Mouse (Mus musculus) CH12F3 (cell line): Measurements from ENCODE around the gene Tdp2.
"Not testable (repeated sequence)": the region's sequence is repeated elsewhere in the genome, so short reads cannot be mapped to it uniquely, and the experiment has no call there.

ENCODE experiments used
- in situ Hi-C: fragments of 300-500 bp; cut with MboI; formaldehyde crosslinking; loops from 2 replicates; pipeline ENCODE4 v1.14.3; 2020; ENCODE audit warnings: low sequenced_read_pairs

The Tdp2 gene

DNA sequence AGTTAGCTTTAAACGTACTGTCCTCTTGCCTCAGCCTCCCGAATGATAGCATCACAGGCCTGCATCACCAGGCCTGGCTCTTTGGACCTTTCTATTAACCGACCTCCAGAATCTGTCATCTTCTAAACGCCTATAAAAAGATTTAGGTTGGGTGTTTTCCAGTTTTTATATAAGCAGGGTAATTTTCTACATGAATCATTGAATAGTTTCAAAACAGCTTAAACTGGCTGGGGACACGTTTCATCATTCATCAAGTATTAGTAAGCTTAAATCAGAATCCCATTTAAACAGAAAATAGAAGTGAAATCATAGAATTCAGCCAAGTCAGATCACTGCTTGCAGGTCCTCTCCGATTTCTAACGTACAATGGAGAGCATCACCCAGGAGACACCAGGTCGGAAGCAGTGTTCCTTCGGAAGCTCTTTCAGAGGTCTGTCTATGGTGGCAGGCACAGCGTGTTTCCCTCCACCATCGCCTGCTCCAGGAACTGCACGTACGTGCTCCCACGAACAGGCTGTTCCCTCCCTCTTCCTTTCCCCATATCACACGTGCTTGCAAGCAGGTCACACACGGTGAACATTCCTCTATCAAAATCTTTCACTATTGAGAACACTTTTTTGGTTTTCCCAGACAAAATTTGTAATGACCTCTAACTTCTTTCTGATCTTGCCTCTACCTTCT lies 8.7 kb upstream of the Tdp2 start:
- in situ Hi-C loops = no loop called here

DNA sequence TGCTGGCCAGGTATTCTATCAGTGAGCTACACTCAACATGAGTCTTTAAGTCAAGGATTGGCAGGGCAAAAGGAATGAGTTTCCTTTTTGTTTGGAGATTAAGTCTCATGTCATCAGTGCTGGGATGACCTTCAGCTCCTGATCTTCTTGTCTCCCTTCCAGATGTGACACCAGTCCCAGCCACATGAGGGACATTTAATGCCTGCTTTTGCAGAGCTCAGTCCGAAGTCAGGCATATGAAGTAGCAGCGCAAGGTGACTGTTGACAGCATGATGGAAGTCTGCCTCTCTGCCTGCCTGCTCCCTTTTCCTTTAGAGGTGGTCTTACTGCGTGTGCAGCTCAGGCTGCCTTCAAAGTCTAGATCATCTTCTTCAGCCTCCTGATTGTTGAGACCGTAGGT lies 6.8 kb upstream of the Tdp2 start:
- in situ Hi-C loops = no loop called here

DNA sequence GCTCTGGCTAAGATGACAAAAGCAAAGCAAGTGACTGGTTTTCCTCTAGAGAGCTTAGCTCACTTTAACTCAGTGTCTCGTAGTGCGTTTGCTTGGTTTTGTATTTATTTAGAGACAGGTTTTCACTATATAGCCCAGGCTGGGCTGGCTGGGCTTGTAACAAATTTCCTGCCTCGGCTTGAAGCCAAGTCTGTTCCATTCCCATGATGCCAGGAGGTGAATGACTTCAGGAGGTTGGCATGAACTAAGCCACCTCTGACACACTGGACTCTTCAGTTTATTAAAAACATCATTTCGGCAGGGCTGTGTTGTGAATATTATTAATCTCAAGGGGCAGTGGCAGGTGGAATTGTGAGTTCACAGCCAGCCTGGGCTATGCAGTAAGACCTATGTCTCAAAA lies 5.9 kb upstream of the Tdp2 start:
- in situ Hi-C loops = no loop called here

DNA sequence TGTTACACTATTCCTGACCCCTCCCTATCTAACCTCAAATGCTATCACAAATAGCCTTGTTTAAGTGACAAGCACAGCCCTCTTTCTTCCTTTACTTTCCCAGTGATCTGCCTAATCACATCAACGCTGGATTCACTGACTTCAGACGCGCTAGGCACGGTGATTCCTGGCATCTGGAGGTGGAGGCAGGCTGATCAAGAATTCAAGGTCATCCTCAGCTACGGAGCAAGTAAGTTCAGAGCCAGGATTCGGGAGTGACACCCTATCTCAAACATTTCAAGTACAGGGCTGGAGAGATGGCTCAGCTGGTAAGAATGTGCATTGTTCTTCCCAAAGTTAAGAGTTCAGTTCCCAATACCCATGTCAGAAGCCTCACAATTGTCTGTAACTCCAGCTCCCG lies 5.4 kb upstream of the Tdp2 start:
- in situ Hi-C loops = no loop called here

DNA sequence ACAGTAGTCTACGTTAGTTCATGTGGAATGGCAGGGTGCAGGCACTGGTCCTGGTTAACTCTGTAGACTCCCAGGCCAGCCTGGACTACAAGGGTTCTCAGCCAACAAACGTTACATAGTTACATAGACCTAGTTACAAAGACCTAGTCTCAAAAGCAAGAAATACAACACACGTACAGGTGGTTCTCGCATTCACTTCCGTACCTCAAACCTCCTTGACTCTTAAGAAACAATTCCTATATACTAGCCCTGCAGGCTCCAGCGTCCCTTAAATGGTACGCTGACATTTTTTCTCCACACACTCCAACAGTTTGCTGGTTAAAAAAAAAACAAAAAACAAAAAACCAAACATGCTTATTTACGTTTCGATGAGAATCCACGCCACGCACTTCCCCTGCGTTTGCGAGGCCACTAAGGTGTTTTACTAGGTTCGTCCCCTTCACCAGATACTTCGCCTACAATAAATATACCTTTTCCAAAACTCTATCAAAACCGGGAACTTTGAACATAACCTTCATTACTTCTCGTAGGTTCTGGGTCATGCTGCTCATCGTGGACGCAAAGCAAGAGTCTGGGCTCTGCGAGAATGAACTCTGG lies 625 bp upstream of the Tdp2 start:
- in situ Hi-C loops = no loop called here

DNA sequence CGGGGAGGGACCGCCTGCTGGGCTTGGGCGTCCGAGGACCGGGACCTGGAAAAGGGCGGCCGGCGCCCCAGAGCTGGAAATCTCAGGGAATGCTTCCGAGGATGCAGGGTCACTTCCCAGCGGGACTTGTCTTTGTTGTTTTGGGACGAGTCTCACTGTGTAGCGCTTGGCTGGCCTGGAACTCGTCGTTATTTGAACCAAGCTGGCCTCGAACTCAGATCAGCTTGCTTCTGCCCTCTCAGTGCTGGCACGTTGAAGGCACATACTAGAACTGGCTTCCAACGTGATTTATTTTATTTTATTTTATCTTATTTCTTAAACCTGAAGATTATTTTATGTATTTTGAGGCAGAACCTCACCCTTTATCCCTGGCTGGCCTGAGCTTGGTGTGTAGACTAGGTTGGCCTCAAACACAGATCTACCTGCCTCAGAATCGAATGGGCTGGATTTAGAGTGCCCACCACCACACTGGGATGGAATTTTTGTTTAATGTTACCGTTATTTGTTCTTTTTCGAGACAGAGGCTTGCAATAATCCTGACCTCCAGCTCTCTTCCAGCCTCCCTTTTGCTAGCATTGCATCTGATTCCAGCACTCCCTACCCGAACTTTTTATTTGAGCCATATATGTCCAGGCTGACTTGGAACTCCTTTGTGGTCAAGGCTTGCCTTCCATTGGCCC lies 792 bp downstream of the Tdp2 start:
- in situ Hi-C loops = no loop called here

DNA sequence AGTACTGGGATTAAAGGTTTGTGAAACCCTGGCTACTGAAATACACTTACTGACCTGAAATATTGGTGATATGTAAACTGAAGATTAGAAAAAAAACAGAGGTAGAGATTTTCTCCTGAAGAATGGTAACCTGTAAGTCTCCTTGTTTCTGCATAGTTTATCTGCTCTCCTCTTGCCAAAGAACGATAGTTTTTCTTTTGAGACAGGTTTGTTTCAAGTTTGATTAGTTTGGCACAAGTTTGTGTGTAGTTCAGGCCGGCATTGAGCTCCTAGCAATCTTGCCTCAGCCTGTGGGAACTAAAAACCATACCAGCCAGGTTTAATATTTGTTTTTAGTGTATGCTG lies 1.3 kb downstream of the Tdp2 start:
- in situ Hi-C loops = no loop called here

DNA sequence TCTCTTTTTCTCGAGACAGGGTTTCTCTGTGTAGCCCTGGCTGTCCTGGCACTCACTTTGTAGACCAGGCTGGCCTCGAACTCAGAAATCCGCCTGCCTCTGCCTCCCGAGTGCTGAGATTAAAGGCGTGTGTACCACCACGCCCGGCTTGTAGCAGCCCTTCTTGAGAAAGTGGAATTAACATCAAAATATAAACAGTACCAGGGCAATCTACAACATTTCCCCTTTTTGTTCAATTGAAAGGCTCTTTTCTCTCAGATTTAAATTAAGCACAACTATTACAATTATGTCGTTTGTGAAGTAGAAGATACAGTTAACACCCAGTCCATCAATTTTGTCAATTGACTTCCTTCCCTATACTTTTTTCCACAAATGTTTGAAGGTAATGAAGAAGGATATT lies 6.3 kb downstream of the Tdp2 start:
- in situ Hi-C loops = not testable (repeated sequence)

DNA sequence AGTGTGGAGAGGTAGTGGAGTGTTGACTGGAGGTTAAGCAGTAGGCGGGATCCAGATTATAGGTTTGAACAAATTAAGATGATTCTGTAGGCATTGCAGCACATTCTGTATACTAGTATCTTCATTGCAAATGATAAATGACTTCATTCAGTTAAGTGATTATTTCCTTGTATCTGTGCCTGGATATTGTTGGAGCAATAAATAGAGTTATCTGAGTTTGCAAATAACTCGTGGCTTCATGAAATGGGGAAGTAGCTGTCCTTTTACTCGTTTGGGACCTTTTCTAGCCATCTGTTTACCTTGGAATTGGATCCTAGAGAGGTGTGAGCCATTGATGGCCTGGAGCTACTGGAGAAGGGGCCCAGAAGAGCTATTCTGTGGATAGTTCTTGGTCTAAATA lies 8.4 kb downstream of the Tdp2 start:
- in situ Hi-C loops = no loop called here

DNA sequence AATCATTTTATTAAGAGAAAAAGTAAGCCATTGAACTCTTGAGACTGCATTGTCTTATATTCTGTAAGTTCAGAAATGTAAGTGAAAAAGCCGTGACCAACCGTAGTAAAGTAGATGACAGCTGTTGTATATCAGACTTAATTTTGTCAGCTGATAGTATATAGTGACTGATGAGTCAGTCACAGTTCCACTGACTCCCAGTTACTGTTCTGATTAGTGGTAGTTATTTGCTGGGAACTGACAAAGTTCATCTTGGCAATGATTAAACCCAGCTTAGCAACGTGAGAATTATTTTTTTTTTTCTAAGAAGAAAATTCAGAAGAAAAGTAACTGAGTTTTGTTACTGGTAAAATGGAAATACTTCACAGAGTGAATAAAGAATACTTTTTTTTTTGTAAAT lies 10.2 kb downstream of the Tdp2 start:
- in situ Hi-C loops = no loop called here

DNA sequence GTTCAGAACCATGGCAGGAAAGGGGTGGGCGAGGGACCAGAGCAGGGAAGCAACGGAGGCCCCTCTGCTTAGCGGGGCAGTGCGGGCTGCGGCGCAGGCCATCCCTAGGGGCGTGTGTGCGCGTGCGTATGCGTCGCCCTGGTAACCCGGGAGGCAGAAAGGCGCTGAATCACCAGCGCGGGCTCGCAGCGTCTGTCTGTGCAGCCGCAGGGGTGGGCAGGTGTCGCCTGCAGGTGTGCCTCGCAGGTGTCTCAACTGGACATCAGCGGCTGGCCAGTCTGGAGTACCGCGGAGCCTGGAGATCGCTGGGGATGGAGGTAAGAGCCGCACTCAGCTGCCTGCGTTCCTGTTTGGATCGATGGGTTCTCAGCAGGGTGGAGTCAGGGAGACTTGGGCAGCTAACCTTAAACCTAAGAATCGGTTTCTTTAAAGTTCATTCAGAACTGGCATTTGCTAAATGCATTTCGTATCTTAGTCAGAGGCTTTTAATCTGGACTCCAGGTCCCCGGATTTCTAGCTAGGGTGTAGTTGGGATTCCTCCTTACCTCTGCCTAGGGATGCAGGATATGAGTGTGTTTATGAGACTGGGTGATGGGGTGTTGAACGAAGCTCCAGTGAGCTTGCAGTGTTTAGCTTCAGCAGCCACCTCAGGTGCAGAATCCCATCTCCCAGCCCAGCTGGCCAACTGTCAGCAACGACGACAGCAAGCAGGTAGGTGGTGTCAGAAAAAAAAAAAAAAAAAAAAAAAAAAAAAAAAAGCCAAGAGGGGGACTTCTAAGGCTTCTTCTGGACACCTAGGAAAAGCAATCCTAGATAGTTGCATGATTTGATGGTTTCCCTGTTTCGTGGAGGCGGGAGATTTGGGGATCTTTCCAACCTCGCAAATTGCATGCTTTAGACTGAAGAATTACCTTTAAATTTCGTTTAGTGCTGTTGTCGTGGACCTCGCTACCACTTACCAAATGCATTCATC lies 13.8 kb downstream of the Tdp2 start, which contains the start of gene D130043K22Rik:
TSS of gene D130043K22Rik (plus strand) at position 153 of the 973 bp plus-strand sequence.
- in situ Hi-C loops = no loop called here

DNA sequence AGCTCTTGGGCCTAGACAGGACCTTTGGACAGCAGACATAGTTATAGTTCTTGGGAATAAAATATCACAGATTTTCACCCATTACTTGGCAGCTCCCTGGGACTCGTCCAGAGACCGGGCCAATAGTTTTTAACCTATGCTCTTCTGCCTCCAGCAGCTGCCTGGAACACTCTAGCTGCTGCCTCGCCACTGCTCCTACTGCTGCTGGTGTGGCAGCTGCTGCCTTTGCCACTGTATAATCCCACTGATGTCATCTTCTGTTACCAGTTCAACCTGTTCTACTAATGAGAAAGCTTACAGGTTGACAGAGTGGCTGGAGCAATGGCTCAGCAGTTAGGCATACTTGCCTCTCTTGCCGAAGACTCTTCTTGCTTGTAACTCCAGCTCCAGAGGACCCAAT lies 17.8 kb downstream of the Tdp2 start:
- in situ Hi-C loops = no loop called here

DNA sequence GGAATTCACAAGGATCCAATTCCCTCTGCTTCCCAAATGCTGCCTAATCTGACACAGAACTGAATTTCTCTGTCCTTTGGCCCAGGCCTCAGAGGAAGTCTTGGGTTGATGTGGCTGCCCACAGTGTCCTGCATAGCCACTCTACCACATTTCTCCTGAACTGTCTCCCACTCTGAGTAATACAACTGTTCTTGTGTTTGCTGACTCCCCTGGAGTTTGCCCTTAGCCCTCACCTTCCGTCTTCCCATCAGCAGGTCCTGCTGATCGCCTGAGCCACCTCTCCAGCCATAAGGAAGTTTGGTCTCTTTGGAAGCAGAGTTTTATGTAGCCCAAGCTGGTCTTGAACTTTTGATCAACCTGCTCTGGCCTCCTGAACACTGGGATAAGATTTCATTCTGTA lies 20.5 kb downstream of the Tdp2 start:
- in situ Hi-C loops = no loop called here

DNA sequence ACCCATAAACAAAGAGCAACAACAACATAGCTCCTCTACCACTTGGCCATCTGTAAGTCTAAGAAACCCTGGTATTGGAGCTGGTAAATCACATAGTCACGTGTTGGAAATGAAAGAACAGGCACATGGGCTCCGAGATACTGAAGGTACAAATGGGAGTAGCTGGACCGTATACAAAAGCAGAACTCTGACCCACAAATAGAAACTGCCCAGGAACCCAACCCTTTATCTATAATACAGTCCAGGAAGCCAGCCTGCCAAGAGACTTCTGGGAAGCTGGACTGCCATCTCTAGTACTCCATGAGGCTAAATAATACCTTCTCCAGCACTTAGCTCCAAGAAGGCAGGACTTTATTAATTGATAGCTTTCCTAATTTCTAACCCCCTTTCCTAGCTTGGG lies 21.1 kb downstream of the Tdp2 start:
- in situ Hi-C loops = no loop called here

DNA sequence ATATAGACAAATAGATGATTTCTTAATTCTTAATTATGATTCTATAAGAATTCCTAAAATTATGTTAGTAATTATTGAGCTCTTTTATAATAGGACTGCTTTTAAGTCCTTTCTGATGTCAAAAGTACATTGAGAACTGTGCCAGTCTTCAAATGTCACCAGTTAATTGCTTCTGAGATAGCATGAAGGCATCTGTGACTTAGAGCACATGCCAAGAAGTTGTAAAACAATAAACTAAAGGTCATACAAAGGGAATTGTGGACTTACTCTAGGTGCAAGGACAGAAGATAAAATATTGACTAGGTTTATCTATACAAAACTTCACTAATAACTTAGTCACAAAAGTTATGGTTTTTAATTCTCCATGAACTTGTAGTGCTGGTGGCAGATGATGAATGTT lies 27.6 kb downstream of the Tdp2 start:
- in situ Hi-C loops = no loop called here

DNA sequence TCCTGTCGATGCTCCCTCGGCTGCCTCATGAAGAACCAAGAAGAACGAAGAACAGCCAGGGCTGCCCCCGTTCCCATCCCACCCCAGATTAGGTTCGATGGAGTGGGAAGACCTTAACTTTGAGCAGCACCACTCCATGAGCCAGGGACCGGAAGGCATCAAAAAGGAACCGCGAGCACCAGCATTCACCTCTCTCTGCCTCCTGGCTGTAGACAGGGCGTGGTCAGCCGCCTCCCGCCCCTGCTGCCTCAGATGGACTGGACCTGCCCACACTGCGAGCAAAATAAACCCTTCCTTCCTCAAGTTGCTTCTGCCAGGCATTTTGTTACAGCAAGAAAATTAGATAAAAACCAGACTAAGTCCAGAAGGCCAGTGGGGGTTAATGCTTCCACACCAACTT lies 29.6 kb downstream of the Tdp2 start:
- in situ Hi-C loops = no loop called here

DNA sequence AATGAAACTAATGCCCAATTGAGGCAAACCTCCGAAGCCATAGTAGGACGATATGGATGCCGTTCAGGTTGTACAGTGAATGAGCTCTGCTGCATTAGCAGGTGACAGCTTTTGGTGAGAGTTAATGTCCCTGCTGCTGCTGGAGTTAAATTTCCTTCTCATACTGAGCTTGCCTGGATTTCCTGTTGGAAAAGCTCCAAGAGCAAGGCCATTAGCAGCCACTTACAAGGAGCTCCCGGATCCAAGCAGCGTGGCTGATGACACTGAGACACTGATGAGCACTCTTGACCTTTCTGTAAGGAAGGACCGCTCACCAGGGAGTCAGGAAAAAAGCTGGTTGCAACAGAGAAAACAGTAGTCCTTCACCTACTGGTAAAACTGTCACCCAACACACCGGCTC lies 30.5 kb downstream of the Tdp2 start:
- in situ Hi-C loops = no loop called here

DNA sequence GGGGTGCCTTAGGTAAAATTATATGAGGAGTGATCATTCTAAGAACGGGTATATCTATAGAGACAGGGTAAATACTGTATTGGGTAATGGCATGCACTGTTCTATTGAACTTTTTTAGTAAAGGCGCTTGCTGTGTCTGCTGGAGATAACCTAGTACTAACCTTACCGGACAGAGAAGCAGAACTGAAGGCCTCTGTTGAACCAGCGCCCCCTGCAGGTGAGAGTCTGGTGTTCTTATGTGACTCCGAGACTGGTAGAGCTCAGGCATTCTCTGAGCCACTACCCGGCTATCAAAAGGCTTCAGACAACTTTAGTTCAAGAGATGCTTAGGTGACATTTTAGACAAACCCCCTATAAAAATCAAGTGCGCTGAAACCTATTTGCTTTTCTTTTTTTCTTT lies 31.0 kb downstream of the Tdp2 start:
- in situ Hi-C loops = no loop called here

DNA sequence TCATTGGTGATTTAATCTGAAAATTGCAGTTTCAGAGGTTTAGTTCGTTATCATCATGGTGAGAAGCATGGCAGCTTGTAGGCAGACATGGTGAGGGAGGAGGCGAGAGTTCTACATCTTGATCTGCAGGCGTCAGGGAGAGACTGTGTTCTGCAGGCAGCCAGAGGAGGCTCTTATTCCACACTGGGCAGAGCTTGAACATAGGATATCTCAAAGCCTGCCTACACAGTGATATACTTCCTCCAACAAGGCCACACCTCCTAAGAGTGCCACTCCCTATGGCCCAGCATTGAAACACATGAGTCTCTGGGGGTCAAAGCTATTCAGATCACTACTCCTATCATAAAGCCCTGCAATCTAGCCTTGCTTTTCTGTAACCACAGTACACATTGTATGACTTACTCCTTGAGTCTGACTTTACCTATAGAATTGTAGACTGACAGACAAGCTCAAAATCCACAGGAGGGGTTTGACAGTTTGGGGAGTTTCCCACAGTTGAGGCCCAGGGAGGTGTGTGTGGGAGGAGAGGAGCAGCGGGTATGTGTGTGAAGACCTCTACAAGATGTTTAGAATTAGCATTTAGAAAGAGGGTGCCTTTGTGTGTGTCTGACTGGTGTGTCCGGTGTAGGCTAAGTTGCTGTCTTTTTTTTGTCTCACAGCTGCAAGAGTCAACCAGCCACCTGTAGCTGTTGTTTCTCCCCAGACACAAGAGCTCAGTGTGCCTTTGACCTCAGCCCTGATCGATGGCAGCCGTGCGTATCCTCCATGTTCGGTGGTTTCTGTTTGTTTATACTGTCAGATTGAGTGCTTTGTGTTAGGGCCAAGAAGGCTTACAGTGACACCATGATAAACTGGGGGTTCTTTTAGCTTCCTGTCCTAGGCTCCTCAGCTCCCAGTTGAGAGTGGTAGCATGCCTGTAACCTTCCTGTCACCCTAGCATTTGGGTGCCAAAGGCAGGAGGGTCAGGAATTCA lies 35.2 kb downstream of the Tdp2 start:
- in situ Hi-C loops = no loop called here

DNA sequence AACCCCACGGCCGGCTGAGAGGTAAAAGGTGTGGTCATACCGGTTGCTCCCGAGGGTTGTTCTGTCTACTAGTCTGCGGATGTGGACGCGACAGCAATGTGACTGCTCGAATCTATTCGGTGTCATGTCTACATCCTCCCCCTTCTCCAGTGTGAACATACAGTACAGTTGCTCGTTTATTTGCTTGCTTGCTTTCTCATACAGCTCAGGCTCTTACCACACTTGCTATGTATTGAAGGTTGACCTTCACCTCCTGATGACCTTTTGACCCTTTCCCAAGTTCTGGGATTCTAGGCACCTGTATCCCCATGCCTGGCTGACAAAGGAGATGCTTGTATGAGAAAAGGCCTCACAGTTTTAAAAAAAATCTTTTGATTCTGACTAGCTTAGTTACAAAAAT lies 36.3 kb downstream of the Tdp2 start:
- in situ Hi-C loops = no loop called here
